Mouse (Mus musculus) C2C12 (cell line): ENCODE measurements at regions not wholly inside any gene's neighbourhood (a gene's known extent, or its start where the extent isn't known, plus 50 kb on each side); places are given as distances from the start of the nearest gene placed in this dataset.

ENCODE experiments used
- CEBPB ChIP-seq: IDR thresholded peaks from one replicate; pipeline ENCODE4 v1.6.1; 2011; ENCODE audit warnings: low read depth, mild to moderate bottlenecking, control low read depth, moderate library complexity
- CTCF ChIP-seq: IDR thresholded peaks from one replicate; pipeline ENCODE4 v1.5.1; 2011; ENCODE audit not compliant: control insufficient read depth, insufficient read depth, insufficient read length
- MYOD1 ChIP-seq: IDR thresholded peaks from one replicate; pipeline ENCODE4 v1.6.1; 2011; ENCODE audit warnings: low read depth; ENCODE audit not compliant: control insufficient read depth, insufficient read length
- USF1 ChIP-seq: IDR thresholded peaks from one replicate; pipeline ENCODE4 v1.6.1; 2011; ENCODE audit warnings: low read depth, mild to moderate bottlenecking, control low read depth, moderate library complexity

DNA sequence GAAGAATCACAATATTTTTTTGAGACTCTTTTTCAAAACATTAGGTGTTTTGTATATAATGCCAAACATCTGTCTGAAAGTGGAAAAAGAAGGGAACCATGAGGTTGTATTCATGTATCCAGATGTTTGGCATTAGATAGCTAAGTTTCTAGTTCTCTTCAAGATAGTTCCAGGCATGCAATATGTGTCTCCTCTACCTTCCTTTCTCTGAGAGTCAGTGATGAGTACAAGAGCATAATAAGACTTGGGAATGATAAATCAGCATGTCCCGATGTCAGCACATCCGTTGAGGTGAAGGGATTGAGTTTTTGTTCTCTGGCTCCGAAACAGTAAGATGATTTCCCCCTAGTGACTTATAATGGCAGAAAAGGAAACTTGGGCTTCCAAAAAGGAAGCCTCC is 998.4 kb downstream of the Slc22a22 start:
- TF ChIP-seq CTCF, result no peak
- TF ChIP-seq USF1, result no peak
- no peak for TF ChIP-seq CEBPB
- TF ChIP-seq MYOD1, result no peak
